Mouse (Mus musculus) forebrain, embryonic 11.5 days (tissue): ENCODE results near the gene Prdm2. TPM values are rescaled to one million over a fixed set of nuclear protein-coding genes. Genes with fewer than 3 reads are reported as not detected.

ENCODE experiments used
- ATAC-seq: fragments of 200-750 bp; cut with Nextera tagmentation; replicated peaks from 2 replicates; pipeline ENCODE4 v1.8.0; 2017; ENCODE audit warnings: moderate TSS enrichment; ENCODE audit not compliant: low FRiP score
- DNase-seq: peaks from one replicate; pipeline ENCODE4 v3.0.0-alpha.2; 2017; ENCODE audit warnings: low spot score
- H3K27ac ChIP-seq: fragments of 300-500 bp; sonication (generic); 2 replicates; pipeline ENCODE4 v1.5.1; 2014; ENCODE audit warnings: low read depth, low read length
- H3K27me3 ChIP-seq: fragments of 300-500 bp; sonication (generic); 2 replicates; pipeline ENCODE4 v1.6.1; 2014; ENCODE audit warnings: mild to moderate bottlenecking, low read length, mixed read lengths; ENCODE audit not compliant: control insufficient read depth, insufficient read depth
- H3K36me3 ChIP-seq: fragments of 300-500 bp; sonication (generic); 2 replicates; pipeline ENCODE4 v1.6.1; 2014; ENCODE audit warnings: mild to moderate bottlenecking, low read length, moderate library complexity, mixed read lengths; ENCODE audit not compliant: control insufficient read depth, insufficient read depth
- H3K4me1 ChIP-seq: fragments of 300-500 bp; sonication (generic); replicated peaks from 2 replicates; pipeline ENCODE4 v1.6.1; 2014; ENCODE audit warnings: low read length, mixed read lengths; ENCODE audit not compliant: control insufficient read depth, insufficient read depth
- H3K4me2 ChIP-seq: fragments of 300-500 bp; sonication (generic); 2 replicates; pipeline ENCODE4 v1.6.1; 2014; ENCODE audit warnings: low read depth, mild to moderate bottlenecking, low read length, moderate library complexity, mixed read lengths; ENCODE audit not compliant: severe bottlenecking
- H3K4me3 ChIP-seq: fragments of 300-500 bp; sonication (generic); 2 replicates; pipeline ENCODE4 v1.5.1; 2014; ENCODE audit warnings: low read depth, low read length
- H3K9ac ChIP-seq: fragments of 300-500 bp; sonication (generic); 2 replicates; pipeline ENCODE4 v1.6.1; 2014; ENCODE audit warnings: low read length
- H3K9me3 ChIP-seq: fragments of 300-500 bp; sonication (generic); 2 replicates; pipeline ENCODE4 v1.6.1; 2016; ENCODE audit warnings: low read length, mixed read lengths; ENCODE audit not compliant: control insufficient read depth
- WGBS: fragments of 180-500 bp; shearing (Covaris S2); extraction: QIAGEN DNeasy Blood & Tissue Kit; methylation state at CpG from one replicate; pipeline ENCODE4 v1.1.7; 2014; 5-methylcytosine and 5-hydroxymethylcytosine counted together
- polyA plus RNA-seq: library from polyadenylated mRNA; unstranded; fragments of >200 nt; fragmentation: Nextera tagmentation; extraction: Ambion mirVana; gene quantifications from 2 replicates; pipeline ENCODE4 v1.2.1, GENCODE M21; 2014

The Prdm2 gene
- polyA plus RNA-seq, 1 experiment from 2014 or later: 17.8 TPM

- Histone ChIP-seq H3K4me1 (no peaks in the 10 kb centered on the region), H3K4me3 (no peak overlapping the region), H3K9ac (no peak overlapping the region), H3K27me3 (no peaks in the 10 kb centered on the region), H3K9me3 (no peaks in the 10 kb centered on the region), H3K27ac (no peak overlapping the region), H3K4me2 (no peak overlapping the region), H3K36me3 (peaks cover 2% of the 10 kb centered on the region; the same call in 1 of the 2 replicates)
- DNase-seq (no peak), ATAC-seq (no peak)
- 76% methylated on average over 2 of the region's 2 CpGs for WGBS
Observed at GRCm38 (mm10) chr4:143103811-143104210, 109.0 kb downstream of the Prdm2 start.

DNA sequence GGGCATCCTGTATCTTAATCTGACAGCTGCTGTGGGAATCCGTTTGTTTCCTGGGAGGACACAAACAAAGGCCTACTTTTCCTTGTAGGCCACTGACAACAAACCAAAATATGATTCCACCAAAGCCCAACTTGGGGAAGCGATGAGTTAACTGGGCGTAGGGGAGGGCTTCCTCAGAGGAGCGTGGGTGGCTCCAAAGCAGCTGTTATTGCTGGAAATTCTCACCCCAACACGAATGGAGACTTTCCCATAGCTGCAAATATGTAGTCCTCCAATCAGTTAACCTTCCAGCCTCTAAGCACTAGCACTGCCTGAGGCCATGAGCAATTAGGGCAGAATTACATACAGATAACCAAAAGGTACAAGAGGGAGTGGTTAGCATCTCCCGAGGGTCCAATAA, 112.6 kb downstream of the Prdm2 start:
- Histone ChIP-seq H3K27ac (no peak overlapping the region), H3K4me2 (no peak overlapping the region), H3K9me3 (no peaks in the 10 kb centered on the region), H3K4me3 (no peak overlapping the region), H3K9ac (no peak overlapping the region), H3K27me3 (no peaks in the 10 kb centered on the region), H3K4me1 (no peaks in the 10 kb centered on the region), H3K36me3 (no peaks in the 10 kb centered on the region)
- no peak for ATAC-seq
- no peak for DNase-seq
- WGBS: 73% methylated on average over 6 of the region's 6 CpGs

DNA sequence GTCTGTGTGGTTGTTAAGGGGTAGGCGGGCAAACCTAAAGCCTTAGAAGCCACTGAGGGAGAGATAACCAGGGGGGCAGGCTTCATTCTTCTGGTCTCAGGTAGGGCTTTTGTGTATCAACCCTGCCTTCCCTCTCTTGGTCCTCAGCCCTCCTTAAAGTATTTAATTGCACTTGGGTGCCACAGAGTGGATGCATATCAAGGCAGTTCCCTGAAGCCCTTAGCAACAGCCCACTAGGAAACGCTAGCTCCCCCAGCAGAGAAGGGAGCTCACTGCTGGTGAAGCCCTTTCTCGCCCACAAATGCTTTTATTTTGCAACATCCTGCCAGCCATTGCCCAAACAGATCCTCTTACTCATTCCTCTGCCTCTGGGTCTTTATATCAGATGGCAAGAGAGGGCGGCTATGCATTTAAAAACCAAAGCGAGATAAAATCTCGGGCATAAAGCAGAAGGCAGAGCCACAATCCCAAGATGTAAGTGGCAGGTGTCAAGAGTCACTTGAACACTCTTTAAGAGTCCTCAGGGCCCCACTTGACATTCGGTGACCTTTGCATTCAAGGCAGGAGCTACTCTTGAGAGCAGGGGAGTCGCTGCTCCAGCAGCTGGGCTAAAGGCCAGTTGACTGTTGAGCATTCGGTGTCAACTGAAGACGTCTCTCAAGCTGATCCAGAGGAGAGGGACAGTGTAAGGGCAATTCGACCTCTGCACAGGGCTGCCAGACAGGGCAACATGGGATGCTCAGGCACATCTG, 113.3 kb downstream of the Prdm2 start:
- no peak for ATAC-seq
- Histone ChIP-seq H3K4me3 (no peak overlapping the region), H3K27ac (no peak overlapping the region), H3K9ac (no peak overlapping the region), H3K9me3 (no peaks in the 10 kb centered on the region), H3K36me3 (no peaks in the 10 kb centered on the region), H3K27me3 (no peaks in the 10 kb centered on the region), H3K4me2 (no peak overlapping the region), H3K4me1 (no peaks in the 10 kb centered on the region)
- DNase-seq: no peak
- WGBS: 67% methylated on average over 11 of the region's 11 CpGs

DNA sequence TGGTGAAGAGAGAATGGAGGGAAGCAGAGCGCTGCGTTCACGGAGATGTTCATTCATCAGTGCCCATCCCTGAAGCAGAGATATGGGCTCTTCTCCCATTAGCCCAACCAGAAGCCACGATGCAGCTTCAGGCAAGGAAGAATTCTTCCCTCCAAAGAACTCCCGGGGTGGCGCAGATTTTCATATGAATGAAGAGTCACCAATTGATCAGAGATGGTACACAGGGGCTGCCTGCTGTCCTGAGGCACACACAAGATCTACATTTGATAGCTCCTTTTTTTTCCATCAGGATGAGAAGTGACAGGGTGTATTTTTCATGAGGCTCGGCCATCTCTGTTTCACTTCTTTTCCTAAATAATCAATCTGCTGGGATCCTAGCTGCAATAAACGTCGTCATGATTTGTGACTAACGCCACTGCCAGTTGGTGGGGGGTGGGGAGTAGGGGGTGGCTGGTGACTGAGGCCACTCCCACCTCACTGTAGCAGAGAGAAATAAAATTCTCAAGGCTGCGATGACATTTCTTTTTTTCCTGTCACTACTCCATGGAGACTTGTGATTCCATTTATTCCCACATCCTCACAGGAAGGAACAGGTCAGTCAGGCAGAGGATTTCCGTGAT, 120.6 kb downstream of the Prdm2 start:
- no peaks in the 10 kb centered on the region for H3K4me1 ChIP-seq
- no peak overlapping the region for H3K4me3 ChIP-seq
- no peaks in the 10 kb centered on the region for H3K27me3 ChIP-seq
- H3K27ac ChIP-seq: no peak overlapping the region
- WGBS: 52% methylated on average over 12 of the region's 12 CpGs
- no peaks in the 10 kb centered on the region for H3K9me3 ChIP-seq
- H3K4me2 ChIP-seq: no peak overlapping the region
- no peak for DNase-seq
- no peak overlapping the region for H3K9ac ChIP-seq
- no peak for ATAC-seq
- no peaks in the 10 kb centered on the region for H3K36me3 ChIP-seq

DNA sequence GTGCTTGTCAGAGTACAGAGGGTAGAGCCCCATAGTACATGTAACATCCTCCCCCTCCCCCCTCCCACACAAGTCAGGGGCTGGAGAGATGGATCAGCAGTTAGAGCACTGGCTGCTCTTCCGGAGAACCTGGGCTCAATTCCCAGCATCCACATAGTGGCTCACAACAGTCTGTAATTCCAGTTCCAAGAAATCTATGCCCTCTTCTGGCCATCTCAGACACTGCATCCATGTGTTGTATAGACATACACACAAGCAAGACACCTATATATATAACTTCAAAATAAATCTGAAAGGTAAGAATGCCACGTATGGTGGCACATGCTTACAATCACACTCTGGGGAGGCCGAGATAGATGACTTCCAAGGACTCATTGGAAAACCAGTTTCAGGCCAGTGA, 122.2 kb downstream of the Prdm2 start:
- Histone ChIP-seq H3K4me3 (no peak overlapping the region), H3K9me3 (no peaks in the 10 kb centered on the region), H3K4me1 (no peaks in the 10 kb centered on the region), H3K9ac (no peak overlapping the region), H3K27me3 (no peaks in the 10 kb centered on the region), H3K4me2 (no peak overlapping the region), H3K27ac (no peak overlapping the region), H3K36me3 (no peaks in the 10 kb centered on the region)
- WGBS: 96% methylated on average over 3 of the region's 3 CpGs
- ATAC-seq: no peak
- no peak for DNase-seq

GRCm38 (mm10) chr4:143074071-143074765, 138.6 kb downstream of the Prdm2 start:
- H3K4me1 ChIP-seq: no peaks in the 10 kb centered on the region
- ATAC-seq (0 out of 2 replicates have a peak, but pooled peaks have one; percentile 18), DNase-seq (peak; percentile 58)
- H3K36me3 ChIP-seq: no peaks in the 10 kb centered on the region
- peak overlapping the region; percentile 14 for H3K9ac ChIP-seq
- WGBS: 3% methylated on average over 20 of the region's 20 CpGs
- peak overlapping the region; percentile 35; the same call in 1 of the 2 replicates for H3K4me2 ChIP-seq
- no peaks in the 10 kb centered on the region for H3K27me3 ChIP-seq
- no peak overlapping the region for H3K27ac ChIP-seq
- H3K9me3 ChIP-seq: no peaks in the 10 kb centered on the region
- no peak overlapping the region for H3K4me3 ChIP-seq

GRCm38 (mm10) chr4:143071791-143072190, 141.0 kb downstream of the Prdm2 start:
- no peak for ATAC-seq
- Histone ChIP-seq H3K36me3 (no peaks in the 10 kb centered on the region), H3K9me3 (no peaks in the 10 kb centered on the region), H3K27ac (no peak overlapping the region), H3K9ac (no peak overlapping the region), H3K4me1 (no peaks in the 10 kb centered on the region), H3K27me3 (no peaks in the 10 kb centered on the region), H3K4me2 (no peak overlapping the region), H3K4me3 (no peak overlapping the region)
- DNase-seq: no peak
- WGBS: 60% methylated on average over 8 of the region's 8 CpGs

DNA sequence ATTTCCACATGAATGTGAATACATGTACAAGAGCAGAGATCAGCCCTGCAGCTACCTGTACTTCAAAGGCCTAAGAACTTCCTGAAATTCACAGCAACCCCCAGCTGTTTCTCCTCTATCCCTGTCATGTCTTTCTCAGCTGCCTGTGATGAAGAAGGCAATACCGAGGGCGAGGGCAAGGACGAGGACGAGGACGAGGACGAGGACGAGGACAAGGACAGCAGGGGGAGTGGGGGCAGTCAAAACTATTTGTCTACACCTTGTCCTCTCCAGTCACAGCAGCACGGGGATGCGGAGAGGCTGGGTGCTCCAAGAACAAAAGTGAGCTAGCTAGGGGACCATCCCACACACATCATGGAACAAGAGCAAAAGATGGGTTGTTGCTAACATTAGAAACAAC, 145.8 kb downstream of the Prdm2 start:
- DNase-seq: no peak
- 93% methylated on average over 9 of the region's 9 CpGs for WGBS
- H3K27ac ChIP-seq: no peak overlapping the region
- H3K4me3 ChIP-seq: no peak overlapping the region
- no peaks in the 10 kb centered on the region for H3K36me3 ChIP-seq
- no peak overlapping the region for H3K4me2 ChIP-seq
- no peak overlapping the region for H3K9ac ChIP-seq
- ATAC-seq: no peak
- H3K27me3 ChIP-seq: no peaks in the 10 kb centered on the region
- no peaks in the 10 kb centered on the region for H3K4me1 ChIP-seq
- no peaks in the 10 kb centered on the region for H3K9me3 ChIP-seq
